Mouse (Mus musculus) kidney, adult 2 months (tissue): ENCODE data around the gene Zdhhc9. TPM values are rescaled to one million over a fixed set of nuclear protein-coding genes. Genes with fewer than 3 reads are reported as not detected.

Source experiments
- DNase-seq: peaks from one replicate; pipeline ENCODE4 v3.0.0; 2021
- H3K27ac ChIP-seq: fragments of 200-500 bp; 2 replicates; pipeline ENCODE4 v1.5.1; 2012; ENCODE audit warnings: low read depth, low read length, control low read depth, inconsistent platforms; ENCODE audit not compliant: insufficient read depth
- H3K27me3 ChIP-seq: fragments of 200-500 bp; replicated peaks from 2 replicates; pipeline ENCODE4 v1.6.1; 2012; ENCODE audit warnings: mild to moderate bottlenecking, moderate library complexity, low read length, inconsistent platforms; ENCODE audit not compliant: control insufficient read depth, insufficient read depth
- H3K36me3 ChIP-seq: fragments of 200-500 bp; 2 replicates; pipeline ENCODE4 v1.6.1; 2012; ENCODE audit warnings: mild to moderate bottlenecking, moderate library complexity, low read length, inconsistent platforms; ENCODE audit not compliant: control insufficient read depth, insufficient read depth
- H3K4me1 ChIP-seq: fragments of 200-500 bp; 2 replicates; pipeline ENCODE4 v1.6.1; 2011; ENCODE audit warnings: low read length; ENCODE audit not compliant: control insufficient read depth, insufficient read depth
- H3K4me3 ChIP-seq: fragments of 200-500 bp; 2 replicates; pipeline ENCODE4 v1.5.1; 2011; ENCODE audit warnings: mild to moderate bottlenecking, low read depth, low read length, control low read depth; ENCODE audit not compliant: insufficient read depth
- CTCF ChIP-seq: fragments of 200-500 bp; conservative IDR thresholded peaks from 2 replicates; pipeline ENCODE4 v1.5.1; 2011; ENCODE audit warnings: low read depth, mild to moderate bottlenecking, control low read depth, low read length, moderate library complexity, mixed read lengths; ENCODE audit not compliant: insufficient read depth, insufficient read length
- POLR2A ChIP-seq: fragments of 200-500 bp; IDR thresholded peaks from one replicate; pipeline ENCODE4 v1.6.1; 2011; ENCODE audit warnings: low read depth, low read length, control low read depth
- WGBS: fragments of 180-500 bp; shearing (Covaris S2); methylation state at CpG from one replicate; pipeline ENCODE4 v1.1.7; 2018; 5-methylcytosine and 5-hydroxymethylcytosine counted together
- polyA plus RNA-seq: library from polyadenylated mRNA; depleted of rRNA; stranded (reverse); fragments of >200 nt; gene quantifications from 2 replicates; pipeline ENCODE4 v1.2.3, GENCODE M21; 2012

The Zdhhc9 gene
- polyA plus RNA-seq, 1 experiment, result 75.7 TPM

DNA sequence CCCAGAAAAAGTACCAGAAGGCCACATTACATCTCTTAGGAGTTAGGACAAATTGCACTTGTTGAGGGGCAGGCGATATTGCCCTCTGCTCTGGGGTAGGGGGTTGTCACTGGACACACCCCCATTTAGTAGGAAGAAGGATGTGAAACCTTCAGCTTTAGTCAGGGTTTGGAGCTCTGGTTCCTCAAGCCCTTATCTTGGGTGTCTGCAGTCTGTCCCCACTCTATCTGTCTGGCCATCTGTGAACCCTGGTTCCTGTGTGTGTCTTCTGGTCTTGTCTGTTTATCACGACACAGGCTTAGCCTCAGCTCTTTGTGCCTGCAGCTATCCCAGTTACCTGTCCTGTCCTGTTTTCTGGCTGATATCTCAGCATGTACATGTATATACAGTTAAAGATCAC, 55.3 kb downstream of the Zdhhc9 start:
- TF ChIP-seq POLR2A (no peak), CTCF (no peak)
- Histone ChIP-seq H3K4me1 (no peaks in the 10 kb centered on the region), H3K27ac (no peak overlapping the region), H3K4me3 (no peak overlapping the region), H3K36me3 (no peaks in the 10 kb centered on the region), H3K27me3 (no peaks in the 10 kb centered on the region)
- no peak for DNase-seq
- WGBS, result 75% methylated on average over 2 of the region's 2 CpGs

DNA sequence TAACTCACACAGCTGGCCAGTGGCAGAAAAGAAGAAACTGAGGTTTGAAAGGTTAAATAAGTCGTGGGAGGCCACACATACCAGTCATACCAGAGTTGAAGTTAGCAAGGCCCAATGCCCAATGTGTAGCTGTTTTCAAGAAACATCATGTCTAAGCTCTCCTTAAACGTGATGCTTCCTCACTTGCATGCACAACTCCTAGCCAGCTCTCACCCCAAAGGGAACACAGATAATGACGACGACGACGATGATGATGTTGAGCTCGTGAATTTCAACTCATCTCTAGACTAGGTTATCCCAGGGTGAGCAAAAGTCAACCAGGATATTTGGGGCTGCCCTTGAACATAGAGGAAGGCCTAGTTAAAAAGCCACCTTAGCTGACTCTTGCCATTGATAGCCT, 56.6 kb downstream of the Zdhhc9 start:
- TF ChIP-seq CTCF, result no peak
- no peak for TF ChIP-seq POLR2A
- no peak overlapping the region for H3K27ac ChIP-seq
- no peaks in the 10 kb centered on the region for H3K36me3 ChIP-seq
- DNase-seq, result no peak
- H3K27me3 ChIP-seq, result no peaks in the 10 kb centered on the region
- 75% methylated on average over 7 of the region's 7 CpGs for WGBS
- H3K4me1 ChIP-seq, result no peaks in the 10 kb centered on the region
- H3K4me3 ChIP-seq, result no peak overlapping the region

DNA sequence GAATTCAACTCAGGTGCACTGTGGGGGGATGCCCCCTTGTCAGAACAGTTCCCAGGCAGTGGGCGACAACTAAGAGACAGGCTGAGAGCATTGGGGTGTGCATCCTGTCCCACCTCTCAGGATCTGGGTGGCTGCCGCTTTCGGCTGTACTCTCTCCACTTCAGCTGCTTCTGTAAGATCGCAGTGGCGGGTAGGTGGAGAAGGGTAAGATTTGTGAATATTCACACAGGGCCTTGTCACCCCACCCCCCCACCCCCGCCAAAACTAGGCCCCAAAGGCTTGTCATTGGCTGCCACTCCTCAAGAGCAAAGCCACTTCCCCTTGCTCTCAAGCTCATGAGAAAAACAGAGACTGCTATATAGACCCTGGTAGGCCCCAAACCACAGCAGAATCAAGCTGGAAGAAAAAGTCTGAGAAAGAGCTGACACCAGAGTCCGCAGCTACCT, 60.9 kb downstream of the Zdhhc9 start:
- Histone ChIP-seq H3K36me3 (no peaks in the 10 kb centered on the region), H3K4me1 (no peaks in the 10 kb centered on the region), H3K4me3 (no peak overlapping the region), H3K27me3 (no peaks in the 10 kb centered on the region), H3K27ac (no peak overlapping the region)
- WGBS, result 85% methylated on average over 6 of the region's 7 CpGs
- no peak for DNase-seq
- no peak for TF ChIP-seq POLR2A
- TF ChIP-seq CTCF, result no peak

DNA sequence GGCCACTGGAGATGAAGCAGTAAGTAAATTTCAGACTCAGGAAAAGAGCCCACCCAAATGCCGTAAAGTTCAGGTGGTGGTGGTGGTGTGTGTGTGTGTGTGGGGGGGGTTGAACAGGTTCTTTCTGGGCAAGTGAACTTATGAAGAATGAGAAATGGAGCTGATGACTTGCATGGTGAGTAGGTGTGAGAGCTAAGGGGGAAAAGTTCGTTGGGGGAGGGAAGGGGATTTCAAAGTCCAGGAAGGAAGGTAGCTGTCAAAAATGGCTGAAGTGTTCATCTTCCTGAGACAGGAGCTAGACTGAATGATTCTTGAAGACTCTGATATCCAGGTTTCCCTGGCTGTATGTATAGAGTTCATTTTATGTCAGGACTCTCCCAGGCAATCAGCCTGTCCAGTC, 61.5 kb downstream of the Zdhhc9 start:
- Histone ChIP-seq H3K4me1 (no peaks in the 10 kb centered on the region), H3K4me3 (no peak overlapping the region)
- TF ChIP-seq POLR2A, result no peak
- TF ChIP-seq CTCF, result no peak

DNA sequence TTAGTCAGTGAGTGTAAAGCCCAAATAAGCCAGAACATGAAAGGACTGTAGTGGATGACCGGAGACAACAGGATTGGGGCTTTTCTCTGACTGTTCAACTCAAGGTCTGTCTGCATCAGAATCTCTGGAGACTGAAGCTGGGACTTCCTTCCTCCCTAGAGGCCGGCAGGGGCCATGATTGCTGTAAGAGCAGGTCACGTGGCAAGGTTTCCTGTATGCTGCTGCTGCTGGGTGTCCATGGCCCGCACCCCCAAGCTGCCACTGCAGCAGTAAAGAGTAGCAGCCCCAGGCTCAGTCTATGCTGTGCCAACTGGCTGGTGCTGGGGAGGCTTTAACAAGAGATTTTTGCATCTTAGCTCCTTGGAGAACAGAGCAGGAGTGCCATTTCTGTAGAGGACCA, 62.4 kb downstream of the Zdhhc9 start, which contains the start of gene Sash3:
TSS of gene Sash3 (plus strand) at position 175 of the 400 bp plus-strand sequence.
- WGBS, result 84% methylated on average over 4 of the region's 4 CpGs
- no peak for TF ChIP-seq CTCF
- TF ChIP-seq POLR2A, result no peak
- Histone ChIP-seq H3K4me3 (no peak within 1 kb of the TSS), H3K4me1 (no peaks in the 10 kb centered on the region), H3K36me3 (no peaks in the 10 kb centered on the region), H3K27me3 (no peaks in the 10 kb centered on the region), H3K27ac (no peak within 1 kb of the TSS)
- peak; percentile 13 for DNase-seq

More for the DNA sequence above, 61.5 kb downstream of the Zdhhc9 start:
- DNase-seq, result no peak
- Histone ChIP-seq H3K27ac (no peak overlapping the region), H3K27me3 (no peaks in the 10 kb centered on the region), H3K36me3 (no peaks in the 10 kb centered on the region)
- 53% methylated on average over 2 of the region's 2 CpGs for WGBS

DNA sequence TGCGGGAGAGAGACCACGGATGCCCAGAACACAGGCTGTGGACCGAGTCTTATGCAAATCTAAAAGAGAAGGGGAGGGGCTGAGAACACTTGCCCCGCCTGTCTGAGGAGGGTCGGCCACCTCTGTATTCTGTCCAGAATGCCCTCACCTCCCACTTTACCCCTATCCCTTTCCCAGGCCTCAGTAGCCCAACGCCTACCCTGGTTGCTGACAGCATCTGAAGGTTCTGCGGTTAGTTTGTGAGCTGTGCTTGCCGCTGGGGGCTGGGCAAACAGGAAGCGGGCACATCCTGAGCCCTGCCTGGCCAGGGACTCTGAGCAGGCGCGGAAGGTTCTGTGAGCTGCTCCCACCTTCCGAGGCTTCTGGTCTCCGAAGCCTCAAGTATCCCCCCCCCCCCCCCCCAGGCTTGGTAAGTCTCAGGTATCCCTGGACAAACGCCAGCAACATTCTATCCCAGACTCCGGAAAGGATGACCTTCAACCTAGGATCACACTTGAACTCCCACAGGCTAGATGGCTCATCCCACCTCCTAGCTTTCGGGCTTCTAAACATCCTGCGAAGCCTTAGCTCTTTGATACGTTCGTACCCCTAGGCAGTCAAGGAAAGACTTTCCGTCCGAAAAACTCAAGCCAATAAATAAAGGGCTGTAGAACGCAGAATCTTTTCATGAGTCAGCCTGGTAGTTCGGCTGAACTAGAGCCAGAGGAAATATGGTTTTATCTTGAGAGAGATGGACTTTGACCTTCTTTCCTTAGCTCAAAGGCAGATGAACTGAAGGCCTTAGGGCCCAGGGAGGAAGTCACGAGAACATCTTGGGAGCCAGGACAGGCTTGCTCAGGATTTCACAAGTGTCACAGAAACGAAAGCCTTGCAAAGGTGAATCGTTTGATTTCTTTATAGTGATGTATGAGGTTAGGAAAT, 65.0 kb downstream of the Zdhhc9 start:
- 8% methylated on average over 24 of the region's 26 CpGs for WGBS
- Histone ChIP-seq H3K27ac (no peak overlapping the region; the same call in 1 of the 2 replicates), H3K4me3 (peak overlapping the region; percentile 59), H3K36me3 (no peaks in the 10 kb centered on the region), H3K4me1 (no peaks in the 10 kb centered on the region), H3K27me3 (no peaks in the 10 kb centered on the region)
- DNase-seq, result peak; percentile 51
- TF ChIP-seq POLR2A, result no peak
- no peak for TF ChIP-seq CTCF

DNA sequence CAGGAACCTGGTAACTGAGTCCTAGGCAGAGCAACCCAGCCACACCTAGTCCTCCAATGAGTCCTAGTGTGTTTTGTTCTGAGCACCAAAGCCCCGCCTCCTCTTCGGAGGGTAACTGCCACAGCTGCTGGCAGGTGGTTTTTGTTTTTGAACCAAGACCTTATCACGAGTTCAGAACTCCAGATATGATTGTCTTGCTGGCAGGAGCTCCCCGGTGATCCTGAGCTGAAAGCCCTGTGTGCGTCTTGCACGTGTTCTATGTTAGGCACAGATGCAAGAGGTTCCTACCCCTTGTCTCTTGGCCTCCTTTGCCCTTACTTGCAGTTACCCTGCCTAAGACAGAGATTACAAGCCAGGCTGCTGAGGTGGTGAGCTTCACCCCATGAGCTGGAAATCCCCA, 67.2 kb downstream of the Zdhhc9 start:
- no peaks in the 10 kb centered on the region for H3K27me3 ChIP-seq
- DNase-seq, result no peak
- no peak for TF ChIP-seq POLR2A
- TF ChIP-seq CTCF, result no peak
- H3K4me3 ChIP-seq, result no peak overlapping the region
- 74% methylated on average over 6 of the region's 6 CpGs for WGBS
- H3K4me1 ChIP-seq, result no peaks in the 10 kb centered on the region
- H3K36me3 ChIP-seq, result no peaks in the 10 kb centered on the region
- no peak overlapping the region for H3K27ac ChIP-seq
